Mouse (Mus musculus) lung, embryonic 14.5 days (tissue): ENCODE measurements around the gene Grb10. TPM values are rescaled to one million over a fixed set of nuclear protein-coding genes. Genes with fewer than 3 reads are reported as not detected.

Experiments
- ATAC-seq: fragments of 200-750 bp; cut with Nextera tagmentation; 2 replicates; pipeline ENCODE4 v1.8.0; 2017; ENCODE audit warnings: mild to moderate bottlenecking, moderate TSS enrichment, moderate library complexity; ENCODE audit not compliant: insufficient read depth
- DNase-seq: peaks from one replicate; pipeline ENCODE4 v3.0.0-alpha.2; 2015
- H3K27ac ChIP-seq: fragments of 300-500 bp; sonication (generic); 2 replicates; pipeline ENCODE4 v1.5.1; 2014; ENCODE audit warnings: low read depth, mild to moderate bottlenecking, moderate library complexity
- H3K27me3 ChIP-seq: fragments of 300-500 bp; sonication (generic); 2 replicates; pipeline ENCODE4 v1.6.1; 2014; ENCODE audit warnings: low read length, control low read depth; ENCODE audit not compliant: insufficient read depth
- H3K36me3 ChIP-seq: fragments of 300-500 bp; sonication (generic); 2 replicates; pipeline ENCODE4 v1.6.1; 2014; ENCODE audit warnings: control low read depth; ENCODE audit not compliant: insufficient read depth
- H3K4me1 ChIP-seq: fragments of 300-500 bp; sonication (generic); 2 replicates; pipeline ENCODE4 v1.6.1; 2014; ENCODE audit warnings: antibody characterized with exemption, control low read depth; ENCODE audit not compliant: insufficient read depth
- H3K4me2 ChIP-seq: fragments of 300-500 bp; sonication (generic); 2 replicates; pipeline ENCODE4 v1.6.1; 2014; ENCODE audit warnings: mild to moderate bottlenecking
- H3K4me3 ChIP-seq: fragments of 300-500 bp; sonication (generic); 2 replicates; pipeline ENCODE4 v1.5.1; 2014; ENCODE audit warnings: low read depth, low read length
- H3K9ac ChIP-seq: fragments of 300-500 bp; sonication (generic); 2 replicates; pipeline ENCODE4 v1.6.1; 2014
- H3K9me3 ChIP-seq: fragments of 300-500 bp; sonication (generic); 2 replicates; pipeline ENCODE4 v1.6.1; 2016; ENCODE audit warnings: low read depth, low read length, control low read depth
- CTCF ChIP-seq: IDR thresholded peaks from 2 replicates; pipeline ENCODE4 v1.5.1; 2016; ENCODE audit warnings: antibody characterized with exemption, low read depth
- WGBS: fragments of 180-500 bp; shearing (Covaris S2); extraction: QIAGEN DNeasy Blood & Tissue Kit; methylation state at CpG from one replicate; pipeline ENCODE4 v1.1.7; 2014; 5-methylcytosine and 5-hydroxymethylcytosine counted together
- polyA plus RNA-seq: library from polyadenylated mRNA; unstranded; fragments of >200 nt; fragmentation: Nextera tagmentation; extraction: Ambion mirVana; gene quantifications from 2 replicates; pipeline ENCODE4 v1.2.1, GENCODE M21; 2014

Gene Grb10
- polyA plus RNA-seq, 1 experiment from 2014 or later = 313 TPM

DNA sequence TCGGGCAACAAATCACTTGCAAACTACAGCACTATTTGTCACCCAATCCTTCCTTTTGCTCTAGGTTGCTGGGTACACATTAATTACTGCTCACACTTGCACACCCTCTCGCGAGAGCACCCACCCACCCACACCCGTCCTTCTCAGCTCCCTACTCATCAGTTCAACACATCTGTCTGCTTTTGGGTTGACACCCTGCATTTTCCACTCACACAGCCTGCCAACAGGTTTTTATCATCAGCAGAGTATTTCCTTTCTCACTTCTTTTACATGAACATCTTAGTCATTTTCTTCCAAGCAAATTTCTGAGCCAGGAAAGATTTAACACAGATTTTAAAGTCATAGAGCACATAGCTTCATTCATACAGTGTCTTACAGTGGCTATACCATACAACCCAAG lies 48.6 kb downstream of the Grb10 start:
- Histone ChIP-seq H3K36me3 (peaks cover 17% of the 10 kb centered on the region), H3K4me2 (no peak overlapping the region), H3K9me3 (no peaks in the 10 kb centered on the region), H3K27me3 (no peaks in the 10 kb centered on the region), H3K9ac (no peak overlapping the region), H3K4me1 (no peaks in the 10 kb centered on the region), H3K27ac (no peak overlapping the region), H3K4me3 (no peak overlapping the region)
- ATAC-seq = no peak
- no peak for DNase-seq
- no peak for TF ChIP-seq CTCF
- 83% methylated on average over 4 of the region's 4 CpGs for WGBS

DNA sequence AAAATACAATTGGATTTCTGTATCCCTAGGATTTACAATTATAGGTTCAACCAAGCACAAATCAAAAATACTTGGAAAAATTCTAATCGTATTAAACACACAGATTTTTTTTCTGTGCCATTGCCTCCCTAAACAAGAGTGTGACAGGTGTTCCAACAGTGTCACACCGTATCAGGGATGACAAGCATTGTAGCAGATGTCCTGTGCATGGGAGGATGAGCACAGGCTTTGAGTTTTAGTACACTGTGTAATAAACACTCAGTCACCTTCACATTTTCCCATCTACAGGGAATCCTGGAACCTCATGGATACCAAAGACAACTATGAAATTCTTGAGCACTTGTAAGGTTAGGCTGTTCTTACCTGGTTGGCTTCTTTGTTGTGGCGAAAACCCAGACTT lies 51.2 kb downstream of the Grb10 start:
- H3K4me2 ChIP-seq = no peak overlapping the region
- H3K27me3 ChIP-seq = no peaks in the 10 kb centered on the region
- no peak overlapping the region for H3K27ac ChIP-seq
- H3K36me3 ChIP-seq = peaks cover 23% of the 10 kb centered on the region
- DNase-seq = no peak
- 83% methylated on average over 3 of the region's 3 CpGs for WGBS
- H3K9ac ChIP-seq = no peak overlapping the region
- H3K9me3 ChIP-seq = no peaks in the 10 kb centered on the region
- H3K4me1 ChIP-seq = no peaks in the 10 kb centered on the region
- ATAC-seq = no peak
- H3K4me3 ChIP-seq = no peak overlapping the region
- TF ChIP-seq CTCF = no peak

- ATAC-seq (peak; percentile 30; the same call in 1 of the 2 replicates), DNase-seq (no peak)
- Histone ChIP-seq H3K4me3 (no peak overlapping the region), H3K9ac (no peak overlapping the region), H3K27me3 (no peaks in the 10 kb centered on the region), H3K9me3 (no peaks in the 10 kb centered on the region), H3K27ac (no peak overlapping the region), H3K36me3 (peaks cover 23% of the 10 kb centered on the region; the same call in 1 of the 2 replicates), H3K4me1 (no peaks in the 10 kb centered on the region), H3K4me2 (no peak overlapping the region)
- no peak for TF ChIP-seq CTCF
- WGBS = 45% methylated on average over 5 of the region's 5 CpGs
Observed at GRCm38 (mm10) chr11:11978611-11979197, 59.8 kb downstream of the Grb10 start.

DNA sequence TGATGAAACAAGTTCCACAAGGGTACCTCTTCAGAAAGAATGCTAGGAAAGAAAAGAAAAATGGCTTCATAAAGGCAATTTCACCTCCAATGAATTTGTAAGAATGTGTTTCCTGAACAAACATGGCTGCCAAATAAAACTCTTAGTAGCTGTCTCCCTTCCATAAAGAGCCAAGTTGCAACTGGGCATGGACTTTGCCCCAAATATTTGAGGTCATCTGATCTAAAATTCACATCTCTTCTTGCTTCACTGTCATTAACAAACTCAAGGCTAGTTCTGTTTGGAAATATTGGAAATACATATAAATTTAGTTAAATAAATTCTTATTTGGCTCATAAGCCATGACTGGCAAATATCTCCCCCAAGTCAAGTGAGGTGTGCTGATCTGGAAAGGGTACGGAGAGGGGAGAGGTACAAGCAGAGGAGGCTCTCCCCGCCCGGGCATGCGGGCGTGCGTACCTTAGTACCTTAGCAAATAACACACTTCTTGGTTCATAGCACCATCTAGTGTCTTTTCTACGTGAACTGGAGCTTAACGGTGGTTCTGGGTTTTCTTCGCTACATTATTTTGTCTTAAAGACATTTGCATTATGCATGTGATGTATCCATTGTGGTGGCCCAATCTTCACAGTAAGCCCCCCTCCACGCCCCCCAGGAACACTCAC lies 63.8 kb downstream of the Grb10 start:
- no peak overlapping the region for H3K27ac ChIP-seq
- no peaks in the 10 kb centered on the region for H3K4me1 ChIP-seq
- DNase-seq (peak; percentile 74), ATAC-seq (no peak; the same call in 1 of the 2 replicates)
- H3K9me3 ChIP-seq = no peaks in the 10 kb centered on the region
- H3K4me2 ChIP-seq = no peak overlapping the region
- H3K4me3 ChIP-seq = no peak overlapping the region
- H3K36me3 ChIP-seq = peaks cover 38% of the 10 kb centered on the region
- H3K9ac ChIP-seq = no peak overlapping the region
- no peaks in the 10 kb centered on the region for H3K27me3 ChIP-seq
- TF ChIP-seq CTCF = peak; percentile 54
- 42% methylated on average over 10 of the region's 10 CpGs for WGBS

GRCm38 (mm10) chr11:11973366-11974014 lies 65.0 kb downstream of the Grb10 start:
- H3K27me3 ChIP-seq = no peaks in the 10 kb centered on the region
- H3K4me3 ChIP-seq = no peak overlapping the region
- H3K9ac ChIP-seq = no peak overlapping the region
- H3K9me3 ChIP-seq = no peaks in the 10 kb centered on the region
- no peak overlapping the region for H3K4me2 ChIP-seq
- H3K36me3 ChIP-seq = peaks cover 47% of the 10 kb centered on the region
- 48% methylated on average over 8 of the region's 8 CpGs for WGBS
- peak; percentile 96 for TF ChIP-seq CTCF
- ATAC-seq (peak; percentile 80), DNase-seq (peak; percentile 91)
- H3K27ac ChIP-seq = peak overlapping the region; percentile 54; the same call in 1 of the 2 replicates
- 0 out of 2 replicates have a peak, but pooled peaks cover 3% of the 10 kb centered on the region for H3K4me1 ChIP-seq

DNA sequence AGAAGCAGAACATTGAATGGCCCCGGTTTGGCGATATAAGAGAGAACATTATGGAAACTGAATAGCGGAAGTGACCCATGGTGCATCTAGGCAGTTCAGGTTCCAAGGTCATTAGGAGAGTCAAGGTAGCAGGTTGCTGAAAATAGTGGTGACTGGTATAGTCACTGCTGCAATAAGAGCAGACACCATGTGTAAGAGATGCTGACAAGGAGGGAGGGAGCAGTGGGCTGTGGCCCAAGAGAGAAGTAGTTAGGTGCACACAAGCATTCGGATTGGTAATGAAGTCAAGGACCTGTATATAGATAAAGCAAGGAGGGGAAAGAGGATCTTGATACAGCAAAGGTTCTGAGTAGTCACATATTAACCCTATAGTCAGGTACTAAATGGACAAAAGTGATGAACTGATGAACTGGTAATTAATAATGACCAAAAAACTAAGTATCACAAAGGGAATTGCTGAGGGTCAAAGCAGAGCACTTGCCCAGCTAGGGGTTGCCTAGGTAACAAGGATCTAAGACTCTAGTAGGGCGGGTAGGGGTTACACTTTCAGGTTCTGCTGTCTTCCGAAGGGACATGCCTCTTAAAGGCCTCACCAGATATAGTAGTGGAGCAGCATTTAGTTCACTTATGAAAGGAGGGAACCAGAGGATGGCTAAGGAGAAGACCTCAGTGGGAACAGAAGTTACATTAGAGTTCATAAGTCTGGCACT lies 65.9 kb downstream of the Grb10 start:
- Histone ChIP-seq H3K36me3 (peaks cover 55% of the 10 kb centered on the region), H3K9me3 (no peaks in the 10 kb centered on the region), H3K4me1 (0 out of 2 replicates have a peak, but pooled peaks cover 3% of the 10 kb centered on the region), H3K27ac (peak overlapping the region; percentile 54; the same call in 1 of the 2 replicates), H3K9ac (no peak overlapping the region), H3K27me3 (no peaks in the 10 kb centered on the region), H3K4me3 (no peak overlapping the region), H3K4me2 (no peak overlapping the region)
- DNase-seq (no peak), ATAC-seq (no peak)
- WGBS = 78% methylated on average over 6 of the region's 6 CpGs
- TF ChIP-seq CTCF = no peak
